Mouse (Mus musculus): ENCODE measurements around the gene Ccdc190.

DNA sequence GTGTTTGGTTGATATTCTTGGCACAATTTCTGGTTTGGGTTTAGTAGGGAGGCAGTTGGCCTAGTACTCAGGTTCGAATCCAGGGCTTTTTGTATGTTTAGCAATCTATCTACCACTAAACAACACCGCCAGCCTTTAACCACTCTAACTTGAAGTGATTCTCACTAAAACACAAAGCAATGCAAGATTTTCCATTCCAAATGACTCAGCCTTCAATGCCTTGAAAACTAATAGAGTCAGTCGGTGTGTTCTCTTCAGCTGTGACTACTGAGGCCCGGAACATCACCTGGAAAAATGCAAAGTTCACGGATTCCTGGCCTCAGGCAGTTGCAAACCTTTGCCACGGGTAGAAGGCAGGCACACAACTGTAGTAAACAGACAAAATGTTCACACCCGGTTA is 3.2 kb downstream of the Ccdc190 start:
- TF ChIP-seq CTCF (IDR thresholded peaks at IDR 0.05 in 2 of 3, conservative IDR thresholded peaks at IDR 0.05 in 1 of 3; ENCODE audit: control insufficient read depth in 1 of 3, insufficient read depth in 1 of 3, low read depth in 2 of 3, low read length in 3 of 3, poor library complexity in 1 of 3, severe bottlenecking in 1 of 3) (no peak), HCFC1 (IDR thresholded peaks at IDR 0.05; ENCODE audit: low read depth, low read length) (no peak), EP300 (IDR thresholded peaks at IDR 0.05; ENCODE audit: low read depth in 1 of 2, low read length in 2 of 2) (no peak), MAFK (IDR thresholded peaks at IDR 0.05; ENCODE audit: borderline replicate concordance, low read depth, low read length) (no peak)

All from MEL (cell line).